Mouse (Mus musculus) stomach, postnatal 0 days (tissue): ENCODE measurements at regions not wholly inside any gene's neighbourhood (a gene's known extent, or its start where the extent isn't known, plus 50 kb on each side); places are given as distances from the start of the nearest gene placed in this dataset.

ENCODE experiments used
- ATAC-seq: fragments of 200-750 bp; cut with Nextera tagmentation; 2 replicates; pipeline ENCODE4 v1.8.0; 2017; ENCODE audit not compliant: low FRiP score, low TSS enrichment
- DNase-seq: peaks from one replicate; pipeline ENCODE4 v3.0.0-alpha.2; 2016; ENCODE audit warnings: low spot score
- H3K27ac ChIP-seq: fragments of 300-500 bp; sonication (generic); replicated peaks from 2 replicates; pipeline ENCODE4 v1.5.1; 2014; ENCODE audit warnings: mild to moderate bottlenecking, control low read depth
- H3K27me3 ChIP-seq: fragments of 300-500 bp; sonication (generic); 2 replicates; pipeline ENCODE4 v1.6.1; 2014; ENCODE audit warnings: low read length; ENCODE audit not compliant: control insufficient read depth, insufficient read depth
- H3K36me3 ChIP-seq: fragments of 300-500 bp; sonication (generic); 2 replicates; pipeline ENCODE4 v1.6.1; 2014; ENCODE audit warnings: low read length, mixed read lengths; ENCODE audit not compliant: control insufficient read depth, insufficient read depth
- H3K4me1 ChIP-seq: fragments of 300-500 bp; sonication (generic); replicated peaks from 2 replicates; pipeline ENCODE4 v1.6.1; 2014; ENCODE audit warnings: antibody characterized with exemption; ENCODE audit not compliant: control insufficient read depth, insufficient read depth
- H3K4me2 ChIP-seq: fragments of 300-500 bp; sonication (generic); replicated peaks from 2 replicates; pipeline ENCODE4 v1.6.1; 2014; ENCODE audit warnings: low read depth, mild to moderate bottlenecking, control low read depth, moderate library complexity
- H3K4me3 ChIP-seq: fragments of 300-500 bp; sonication (generic); 2 replicates; pipeline ENCODE4 v1.5.1; 2014; ENCODE audit warnings: low read depth, low read length, control low read depth
- H3K9ac ChIP-seq: fragments of 300-500 bp; sonication (generic); 2 replicates; pipeline ENCODE4 v1.6.1; 2014; ENCODE audit warnings: mild to moderate bottlenecking, low read length, control low read depth, mixed read lengths
- H3K9me3 ChIP-seq: fragments of 300-500 bp; sonication (generic); 2 replicates; pipeline ENCODE4 v1.6.1; 2016; ENCODE audit warnings: low read length; ENCODE audit not compliant: control insufficient read depth
- CTCF ChIP-seq: IDR thresholded peaks from 2 replicates; pipeline ENCODE4 v1.5.1; 2016; ENCODE audit warnings: antibody characterized with exemption, low read depth, mild to moderate bottlenecking, moderate library complexity
- EP300 ChIP-seq: optimal IDR thresholded peaks from 2 replicates; pipeline ENCODE3; 2016; ENCODE audit warnings: antibody characterized with exemption
- WGBS: fragments of 180-500 bp; shearing (Covaris S2); extraction: QIAGEN DNeasy Blood & Tissue Kit; methylation state at CpG from one replicate; pipeline ENCODE4 v1.1.7; 2014; 5-methylcytosine and 5-hydroxymethylcytosine counted together

GRCm38 (mm10) chr12:29274166-29274565 lies 254.0 kb upstream of the Myt1l start:
- DNase-seq (no peak), ATAC-seq (no peak)
- Histone ChIP-seq H3K27me3 (no peaks in the 10 kb centered on the region), H3K4me1 (no peaks in the 10 kb centered on the region), H3K9ac (no peak overlapping the region), H3K9me3 (no peaks in the 10 kb centered on the region), H3K4me2 (no peak overlapping the region), H3K4me3 (no peak overlapping the region), H3K27ac (no peak overlapping the region), H3K36me3 (no peaks in the 10 kb centered on the region)
- 91% methylated on average over 4 of the region's 4 CpGs for WGBS
- TF ChIP-seq EP300 = no peak
- no peak for TF ChIP-seq CTCF

- no peaks in the 10 kb centered on the region for H3K4me1 ChIP-seq
- no peak overlapping the region for H3K4me2 ChIP-seq
- no peaks in the 10 kb centered on the region for H3K9me3 ChIP-seq
- ATAC-seq (no peak), DNase-seq (no peak)
- no peak overlapping the region for H3K27ac ChIP-seq
- no peak overlapping the region for H3K4me3 ChIP-seq
- H3K9ac ChIP-seq = no peak overlapping the region
- H3K36me3 ChIP-seq = no peaks in the 10 kb centered on the region
- TF ChIP-seq EP300 (no peak), CTCF (no peak)
- WGBS = 64% methylated on average over 4 of the region's 4 CpGs
- no peaks in the 10 kb centered on the region for H3K27me3 ChIP-seq
Observed at GRCm38 (mm10) chr12:29275676-29276075, 252.5 kb upstream of the Myt1l start.

- no peak for DNase-seq
- H3K4me3 ChIP-seq = no peak overlapping the region
- no peaks in the 10 kb centered on the region for H3K9me3 ChIP-seq
- WGBS = 14% methylated on average over 13 of the region's 13 CpGs
- H3K36me3 ChIP-seq = no peaks in the 10 kb centered on the region
- H3K4me1 ChIP-seq = no peaks in the 10 kb centered on the region
- no peak for ATAC-seq
- H3K4me2 ChIP-seq = no peak overlapping the region
- no peaks in the 10 kb centered on the region for H3K27me3 ChIP-seq
- peak overlapping the region; percentile 35; the same call in 1 of the 2 replicates for H3K9ac ChIP-seq
- TF ChIP-seq CTCF = no peak
- TF ChIP-seq EP300 = no peak
- H3K27ac ChIP-seq = no peak overlapping the region
Observed at GRCm38 (mm10) chr12:29279631-29280080, 248.5 kb upstream of the Myt1l start.

- no peaks in the 10 kb centered on the region for H3K27me3 ChIP-seq
- 10% methylated on average over 9 of the region's 9 CpGs for WGBS
- H3K36me3 ChIP-seq = no peaks in the 10 kb centered on the region
- TF ChIP-seq CTCF (no peak), EP300 (no peak)
- no peaks in the 10 kb centered on the region for H3K9me3 ChIP-seq
- DNase-seq (no peak), ATAC-seq (peak; percentile 26; the same call in 1 of the 2 replicates)
- H3K4me3 ChIP-seq = no peak overlapping the region
- no peaks in the 10 kb centered on the region for H3K4me1 ChIP-seq
- no peak overlapping the region for H3K4me2 ChIP-seq
- H3K9ac ChIP-seq = peak overlapping the region; percentile 35; the same call in 1 of the 2 replicates
- H3K27ac ChIP-seq = no peak overlapping the region
Observed at GRCm38 (mm10) chr12:29280081-29280788, 247.9 kb upstream of the Myt1l start.

GRCm38 (mm10) chr12:29280861-29281630 lies 247.1 kb upstream of the Myt1l start:
- WGBS = 63% methylated on average over 17 of the region's 17 CpGs
- no peaks in the 10 kb centered on the region for H3K9me3 ChIP-seq
- no peaks in the 10 kb centered on the region for H3K27me3 ChIP-seq
- DNase-seq (no peak), ATAC-seq (no peak)
- no peaks in the 10 kb centered on the region for H3K36me3 ChIP-seq
- TF ChIP-seq CTCF (no peak), EP300 (no peak)
- no peak overlapping the region for H3K4me3 ChIP-seq
- no peak overlapping the region for H3K9ac ChIP-seq
- H3K27ac ChIP-seq = no peak overlapping the region
- no peaks in the 10 kb centered on the region for H3K4me1 ChIP-seq
- H3K4me2 ChIP-seq = no peak overlapping the region

- TF ChIP-seq CTCF (no peak), EP300 (no peak)
- H3K4me1 ChIP-seq = peaks cover 2% of the 10 kb centered on the region; the same call in 1 of the 2 replicates
Observed at GRCm38 (mm10) chr12:29288801-29289200, 239.4 kb upstream of the Myt1l start.

More at GRCm38 (mm10) chr12:29288801-29289200, 239.4 kb upstream of the Myt1l start:
- no peak overlapping the region for H3K9ac ChIP-seq
- no peak overlapping the region for H3K4me2 ChIP-seq
- ATAC-seq (no peak), DNase-seq (no peak)
- H3K36me3 ChIP-seq = no peaks in the 10 kb centered on the region
- no peak overlapping the region for H3K4me3 ChIP-seq
- no peaks in the 10 kb centered on the region for H3K9me3 ChIP-seq
- 70% methylated on average over 2 of the region's 2 CpGs for WGBS
- no peaks in the 10 kb centered on the region for H3K27me3 ChIP-seq
- H3K27ac ChIP-seq = no peak overlapping the region
